Mouse (Mus musculus) forebrain, postnatal 0 days (tissue): ENCODE data around the gene Ctsf. TPM values are rescaled to one million over a fixed set of nuclear protein-coding genes. Genes with fewer than 3 reads are reported as not detected.

ENCODE experiments used
- ATAC-seq: fragments of 200-750 bp; cut with Nextera tagmentation; 2 replicates; pipeline ENCODE4 v1.8.0; 2017; ENCODE audit warnings: mild to moderate bottlenecking, moderate library complexity
- DNase-seq: peaks from one replicate; pipeline ENCODE4 v3.0.0-alpha.2; 2015
- H3K27ac ChIP-seq: fragments of 300-500 bp; sonication (generic); 2 replicates; pipeline ENCODE4 v1.5.1; 2014; ENCODE audit warnings: low read depth, mild to moderate bottlenecking, antibody characterized with exemption, low read length, moderate library complexity, mixed read lengths
- H3K27me3 ChIP-seq: fragments of 300-500 bp; sonication (generic); 2 replicates; pipeline ENCODE4 v1.6.1; 2014; ENCODE audit warnings: mild to moderate bottlenecking, low read length, mixed read lengths; ENCODE audit not compliant: insufficient read depth
- H3K36me3 ChIP-seq: fragments of 300-500 bp; sonication (generic); 2 replicates; pipeline ENCODE4 v1.6.1; 2014; ENCODE audit warnings: mild to moderate bottlenecking, moderate library complexity; ENCODE audit not compliant: insufficient read depth
- H3K4me1 ChIP-seq: fragments of 300-500 bp; sonication (generic); 2 replicates; pipeline ENCODE4 v1.6.1; 2014; ENCODE audit warnings: antibody characterized with exemption; ENCODE audit not compliant: insufficient read depth
- H3K4me2 ChIP-seq: fragments of 300-500 bp; sonication (generic); 2 replicates; pipeline ENCODE4 v1.6.1; 2014; ENCODE audit warnings: low read depth, mild to moderate bottlenecking, moderate library complexity
- H3K4me3 ChIP-seq: fragments of 300-500 bp; sonication (generic); 2 replicates; pipeline ENCODE4 v1.5.1; 2014; ENCODE audit warnings: low read depth, low read length, mixed read lengths
- H3K9ac ChIP-seq: fragments of 300-500 bp; sonication (generic); 2 replicates; pipeline ENCODE4 v1.6.1; 2014; ENCODE audit warnings: mild to moderate bottlenecking
- H3K9me3 ChIP-seq: fragments of 300-500 bp; sonication (generic); 2 replicates; pipeline ENCODE4 v1.6.1; 2016; ENCODE audit warnings: low read length
- CTCF ChIP-seq: sonication (generic); IDR thresholded peaks from 2 replicates; pipeline ENCODE4 v1.5.1; 2016; ENCODE audit warnings: antibody characterized with exemption, control low read depth, low read depth
- WGBS: fragments of 180-500 bp; shearing (Covaris S2); extraction: QIAGEN DNeasy Blood & Tissue Kit; methylation state at CpG from one replicate; pipeline ENCODE4 v1.1.7; 2014; 5-methylcytosine and 5-hydroxymethylcytosine counted together
- polyA plus RNA-seq: library from polyadenylated mRNA; unstranded; fragments of >200 nt; fragmentation: Nextera tagmentation; extraction: Ambion mirVana; gene quantifications from 2 replicates; pipeline ENCODE4 v1.2.1, GENCODE M21; 2015
- total RNA-seq: library from RNA; depleted of rRNA; stranded (reverse); fragments of >200 nt; gene quantifications from 2 replicates; pipeline ENCODE4 v1.2.3, GENCODE M21; 2014

Gene Ctsf
- total and polyA plus RNA-seq, 2 experiments from 2014 or later, result 79.4 to 117 TPM

- no peaks in the 10 kb centered on the region for H3K36me3 ChIP-seq
- TF ChIP-seq CTCF, result peak; percentile 37; the same call in 1 of the 2 replicates
- no peaks in the 10 kb centered on the region for H3K27me3 ChIP-seq
- H3K27ac ChIP-seq, result no peak overlapping the region
- H3K4me3 ChIP-seq, result no peak overlapping the region
- no peak for ATAC-seq
- no peak overlapping the region for H3K9ac ChIP-seq
- H3K9me3 ChIP-seq, result no peaks in the 10 kb centered on the region
- peak; percentile 16 for DNase-seq
- peaks cover 17% of the 10 kb centered on the region for H3K4me1 ChIP-seq
- no peak overlapping the region for H3K4me2 ChIP-seq
- 81% methylated on average over 6 of the region's 6 CpGs for WGBS
Measured at GRCm38 (mm10) chr19:4813015-4813414, 41.9 kb upstream of the Ctsf start.

GRCm38 (mm10) chr19:4817182-4817835 lies 37.6 kb upstream of the Ctsf start:
- no peak overlapping the region for H3K4me3 ChIP-seq
- no peak for TF ChIP-seq CTCF
- H3K36me3 ChIP-seq, result no peaks in the 10 kb centered on the region
- ATAC-seq, result no peak
- H3K27me3 ChIP-seq, result no peaks in the 10 kb centered on the region
- H3K4me2 ChIP-seq, result no peak overlapping the region
- no peak for DNase-seq
- no peaks in the 10 kb centered on the region for H3K9me3 ChIP-seq
- 69% methylated on average over 1 of the region's 1 CpGs for WGBS
- peaks cover 2% of the 10 kb centered on the region; the same call in 1 of the 2 replicates for H3K4me1 ChIP-seq
- H3K9ac ChIP-seq, result no peak overlapping the region
- H3K27ac ChIP-seq, result no peak overlapping the region

DNA sequence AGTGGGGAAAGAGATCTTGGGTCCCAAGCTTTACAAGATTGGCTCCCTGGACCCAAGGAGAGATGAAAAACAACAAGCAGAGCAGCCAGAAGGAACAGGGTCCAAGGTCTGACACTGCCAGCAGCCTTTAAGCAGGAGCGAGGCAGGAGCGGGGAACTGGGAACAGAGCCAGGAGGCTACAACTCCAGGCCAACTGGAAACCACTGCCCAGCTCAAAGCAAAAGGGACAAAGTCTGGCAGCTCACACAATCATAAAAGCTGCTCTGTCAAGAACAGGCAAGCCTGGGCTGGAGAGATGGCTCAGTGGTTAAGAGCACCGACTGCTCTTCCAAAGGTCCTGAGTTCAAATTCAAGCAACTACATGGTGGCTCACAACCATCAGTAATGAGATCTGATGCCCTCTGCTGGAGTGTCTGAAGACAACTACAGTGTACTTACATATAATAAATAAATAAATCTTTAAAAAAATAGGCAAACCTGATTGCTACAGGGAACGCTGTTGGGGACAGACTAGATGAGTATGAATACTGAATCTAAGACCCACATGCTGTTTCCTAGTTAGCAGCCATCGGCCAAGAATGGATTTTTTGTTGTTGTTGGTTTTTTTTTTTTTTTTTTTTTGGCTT lies 34.1 kb upstream of the Ctsf start:
- ATAC-seq (peak; percentile 83), DNase-seq (peak; percentile 77)
- Histone ChIP-seq H3K4me2 (no peak overlapping the region), H3K4me3 (no peak overlapping the region), H3K27me3 (no peaks in the 10 kb centered on the region), H3K4me1 (no peaks in the 10 kb centered on the region), H3K9ac (no peak overlapping the region), H3K9me3 (no peaks in the 10 kb centered on the region), H3K27ac (no peak overlapping the region), H3K36me3 (0 out of 2 replicates have a peak, but pooled peaks cover 5% of the 10 kb centered on the region)
- WGBS, result 42% methylated on average over 5 of the region's 5 CpGs
- TF ChIP-seq CTCF, result no peak

- H3K9ac ChIP-seq, result no peak overlapping the region
- WGBS, result 65% methylated on average over 16 of the region's 16 CpGs
- H3K4me3 ChIP-seq, result no peak overlapping the region
- H3K36me3 ChIP-seq, result peaks cover 11% of the 10 kb centered on the region
- H3K9me3 ChIP-seq, result no peaks in the 10 kb centered on the region
- TF ChIP-seq CTCF, result no peak
- H3K4me1 ChIP-seq, result no peaks in the 10 kb centered on the region
- H3K27ac ChIP-seq, result no peak overlapping the region
- no peak overlapping the region for H3K4me2 ChIP-seq
- DNase-seq (no peak), ATAC-seq (no peak)
- H3K27me3 ChIP-seq, result no peaks in the 10 kb centered on the region
Measured at GRCm38 (mm10) chr19:4828444-4829114, 26.4 kb upstream of the Ctsf start.

DNA sequence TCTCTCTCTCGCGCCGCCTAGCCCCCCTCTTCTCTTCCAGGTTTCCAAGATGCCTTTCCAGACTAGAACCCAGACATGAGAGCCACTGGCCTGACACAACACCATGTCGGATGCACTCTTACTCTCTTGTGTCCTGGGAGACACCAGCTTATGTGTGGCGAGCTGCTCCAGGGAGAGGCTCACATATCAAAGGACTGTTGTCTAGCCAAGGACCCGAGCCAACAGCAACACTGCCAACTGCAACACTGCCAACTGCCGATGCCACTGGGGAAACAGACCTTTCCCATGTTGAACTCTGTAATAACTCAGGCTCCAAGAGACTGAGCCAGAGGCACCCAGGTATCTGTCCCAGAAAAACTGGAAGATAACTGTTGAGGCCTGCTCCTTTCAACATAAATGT lies 25.8 kb upstream of the Ctsf start:
- ATAC-seq (no peak), DNase-seq (peak; percentile 55)
- 49% methylated on average over 7 of the region's 7 CpGs for WGBS
- Histone ChIP-seq H3K27me3 (no peaks in the 10 kb centered on the region), H3K4me3 (no peak overlapping the region), H3K36me3 (peaks cover 11% of the 10 kb centered on the region), H3K9ac (no peak overlapping the region), H3K4me2 (no peak overlapping the region), H3K4me1 (no peaks in the 10 kb centered on the region), H3K27ac (no peak overlapping the region), H3K9me3 (no peaks in the 10 kb centered on the region)
- no peak for TF ChIP-seq CTCF

DNA sequence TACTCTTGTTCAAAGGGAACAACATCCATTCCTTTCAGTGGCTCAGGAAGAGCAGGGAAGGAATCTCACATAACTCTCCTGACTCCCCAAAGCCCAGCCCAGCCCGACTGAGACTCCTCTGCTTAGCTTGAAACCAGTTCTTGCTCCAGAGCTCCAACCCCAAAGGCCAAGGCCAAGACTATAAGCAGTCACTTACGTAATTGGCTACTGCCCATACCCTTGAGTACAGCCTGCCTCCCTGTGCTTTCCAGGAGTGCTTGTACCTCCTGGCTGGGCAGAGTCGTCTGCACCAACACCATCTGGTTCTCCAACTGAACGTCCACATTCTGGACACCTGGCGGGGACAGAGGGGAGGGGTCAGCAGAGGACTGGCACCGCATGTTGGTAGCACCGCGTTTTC lies 21.0 kb upstream of the Ctsf start:
- Histone ChIP-seq H3K4me1 (0 out of 2 replicates have a peak, but pooled peaks cover 8% of the 10 kb centered on the region), H3K4me2 (no peak overlapping the region), H3K27me3 (no peaks in the 10 kb centered on the region), H3K9me3 (no peaks in the 10 kb centered on the region), H3K27ac (no peak overlapping the region), H3K9ac (no peak overlapping the region), H3K36me3 (peaks cover 5% of the 10 kb centered on the region), H3K4me3 (no peak overlapping the region)
- ATAC-seq (no peak), DNase-seq (no peak)
- no peak for TF ChIP-seq CTCF
- WGBS, result 84% methylated on average over 8 of the region's 8 CpGs

- DNase-seq (no peak), ATAC-seq (no peak)
- TF ChIP-seq CTCF, result no peak
- no peak overlapping the region for H3K4me3 ChIP-seq
- H3K9ac ChIP-seq, result no peak overlapping the region
- no peak overlapping the region for H3K4me2 ChIP-seq
- H3K4me1 ChIP-seq, result 0 out of 2 replicates have a peak, but pooled peaks cover 8% of the 10 kb centered on the region
- H3K27ac ChIP-seq, result no peak overlapping the region
- no peaks in the 10 kb centered on the region for H3K9me3 ChIP-seq
- H3K27me3 ChIP-seq, result peaks cover 7% of the 10 kb centered on the region; the same call in 1 of the 2 replicates
- WGBS, result 66% methylated on average over 2 of the region's 2 CpGs
- peaks cover 5% of the 10 kb centered on the region for H3K36me3 ChIP-seq
Measured at GRCm38 (mm10) chr19:4836096-4836495, 18.8 kb upstream of the Ctsf start.
